Mouse (Mus musculus): ENCODE measurements around the gene Olfr979. TPM values are rescaled to one million over a fixed set of nuclear protein-coding genes. Genes with fewer than 3 reads are reported as not detected.

The Olfr979 gene
- polyA plus RNA-seq (2015; fragmentation: Illumina TruSeq; extraction: RNeasy Lipid Tissue Mini Kit (QIAGEN cat#74804); ENCODE audit: low read depth, low replicate concordance): not detected

GRCm38 (mm10) chr9:40003365-40003764 lies at the start of gene Olfr979:
Gene Olfr979 (minus strand): TSS chr9:40003465.

GRCm38 (mm10) chr9:40021164-40021563 lies 17.9 kb upstream of the Olfr979 start, which contains the start of gene Olfr981:
Gene Olfr981 (plus strand): TSS chr9:40021464.

DNA sequence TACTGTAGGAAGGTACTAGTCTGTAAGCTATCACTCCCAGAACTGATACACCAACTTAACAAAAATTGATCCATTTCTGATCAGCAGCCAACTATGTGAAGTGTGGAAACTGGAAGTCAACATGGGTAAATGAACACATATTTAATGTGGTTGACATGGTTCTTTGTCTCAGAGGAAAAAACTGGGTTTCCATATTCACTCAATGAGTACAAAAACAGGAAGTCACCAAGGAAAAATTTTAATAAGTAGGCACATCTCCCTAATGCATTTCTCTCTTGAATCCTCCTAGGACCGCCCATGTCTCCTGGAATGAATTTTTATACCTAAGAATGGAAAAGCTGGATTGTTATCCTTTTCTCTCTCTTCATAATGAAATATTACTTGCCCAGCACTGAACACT lies 6.2 kb upstream of the Olfr979 start, which contains the start of gene Olfr980:
Gene Olfr980 (minus strand): TSS at position 101 of the 400 bp plus-strand sequence.

DNA sequence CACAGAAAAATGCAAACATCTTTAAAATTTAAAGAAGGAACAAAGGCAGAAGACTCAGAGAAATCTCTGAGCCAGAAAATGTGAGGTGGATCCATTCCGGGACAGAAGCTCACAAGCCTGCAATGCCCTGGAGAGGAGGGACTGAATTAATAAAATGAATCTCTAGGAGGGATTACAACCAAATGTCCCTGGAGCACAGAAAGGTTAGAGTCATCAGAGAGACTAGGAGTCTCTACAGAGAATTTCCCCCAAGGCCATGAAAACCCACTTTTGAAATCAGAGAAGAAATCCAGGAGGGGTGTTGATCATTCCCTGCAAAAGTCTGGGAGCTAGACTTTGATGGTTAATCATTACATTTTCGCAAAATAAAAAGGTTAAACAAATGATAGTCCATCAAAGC lies 11.5 kb downstream of the Olfr979 start, which contains the start of gene Olfr978:
Gene Olfr978 (plus strand): TSS at position 301 of the 400 bp plus-strand sequence.

GRCm38 (mm10) chr9:39961033-39961432 lies 42.2 kb downstream of the Olfr979 start, which contains the start of gene Olfr976:
Gene Olfr976 (minus strand): TSS chr9:39961133.

DNA sequence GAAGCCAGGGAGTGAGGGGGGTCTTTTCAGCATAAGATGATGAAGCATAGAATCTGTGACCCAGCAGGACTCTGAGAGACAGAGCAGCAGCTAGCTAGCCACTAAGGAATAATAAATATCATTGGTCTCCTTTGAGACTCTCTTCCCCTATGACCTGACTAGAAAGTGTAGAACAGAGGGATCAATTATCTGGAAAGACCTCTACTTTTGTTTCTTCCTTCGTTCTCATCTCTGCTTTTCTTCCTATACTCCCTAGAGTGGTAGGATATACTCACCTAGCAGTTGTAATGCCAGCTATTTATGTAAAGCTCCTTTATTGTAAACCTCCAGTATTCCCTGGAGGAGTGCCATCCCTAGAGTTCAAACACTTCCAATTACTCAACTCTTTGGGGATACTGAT lies 51.3 kb downstream of the Olfr979 start, which contains the start of gene Olfr975:
Gene Olfr975 (minus strand): TSS at position 101 of the 400 bp plus-strand sequence.

Other genes with a start within 250 kb of the Olfr979 start
- gene Olfr968, start 220.2 kb downstream of the Olfr979 start, polyA plus RNA-seq (2015; fragmentation: Illumina TruSeq; extraction: RNeasy Lipid Tissue Mini Kit (QIAGEN cat#74804); ENCODE audit: low read depth, low replicate concordance): not detected
- gene Olfr969, start 212.5 kb downstream of the Olfr979 start, polyA plus RNA-seq (2015; fragmentation: Illumina TruSeq; extraction: RNeasy Lipid Tissue Mini Kit (QIAGEN cat#74804); ENCODE audit: low read depth, low replicate concordance): not detected
- not detected for gene Olfr970, start 194.6 kb downstream of the Olfr979 start, polyA plus RNA-seq (2015; fragmentation: Illumina TruSeq; extraction: RNeasy Lipid Tissue Mini Kit (QIAGEN cat#74804); ENCODE audit: low read depth, low replicate concordance)
- gene Olfr971, start 166.6 kb downstream of the Olfr979 start, polyA plus RNA-seq (2015; fragmentation: Illumina TruSeq; extraction: RNeasy Lipid Tissue Mini Kit (QIAGEN cat#74804); ENCODE audit: low read depth, low replicate concordance): not detected
- not detected for gene Olfr972, start 137.0 kb downstream of the Olfr979 start, polyA plus RNA-seq (2015; fragmentation: Illumina TruSeq; extraction: RNeasy Lipid Tissue Mini Kit (QIAGEN cat#74804); ENCODE audit: low read depth, low replicate concordance)
- gene Olfr229, start 96.1 kb downstream of the Olfr979 start, polyA plus RNA-seq (2015; fragmentation: Illumina TruSeq; extraction: RNeasy Lipid Tissue Mini Kit (QIAGEN cat#74804); ENCODE audit: low read depth, low replicate concordance): not detected
- gene Olfr974, start 66.0 kb downstream of the Olfr979 start, polyA plus RNA-seq (2015; fragmentation: Illumina TruSeq; extraction: RNeasy Lipid Tissue Mini Kit (QIAGEN cat#74804); ENCODE audit: low read depth, low replicate concordance): not detected
- not detected for gene Olfr975, start 51.4 kb downstream of the Olfr979 start, polyA plus RNA-seq (2015; fragmentation: Illumina TruSeq; extraction: RNeasy Lipid Tissue Mini Kit (QIAGEN cat#74804); ENCODE audit: low read depth, low replicate concordance)
- gene Olfr976, start 42.3 kb downstream of the Olfr979 start, polyA plus RNA-seq (2015; fragmentation: Illumina TruSeq; extraction: RNeasy Lipid Tissue Mini Kit (QIAGEN cat#74804); ENCODE audit: low read depth, low replicate concordance): not detected
- not detected for gene Olfr978, start 11.4 kb downstream of the Olfr979 start, polyA plus RNA-seq (2015; fragmentation: Illumina TruSeq; extraction: RNeasy Lipid Tissue Mini Kit (QIAGEN cat#74804); ENCODE audit: low read depth, low replicate concordance)
- gene Olfr980, start 6.1 kb upstream of the Olfr979 start, polyA plus RNA-seq (2015; fragmentation: Illumina TruSeq; extraction: RNeasy Lipid Tissue Mini Kit (QIAGEN cat#74804); ENCODE audit: low read depth, low replicate concordance): not detected
- gene Olfr981, start 18.0 kb upstream of the Olfr979 start, polyA plus RNA-seq (2015; fragmentation: Illumina TruSeq; extraction: RNeasy Lipid Tissue Mini Kit (QIAGEN cat#74804); ENCODE audit: low read depth, low replicate concordance): not detected
- gene Olfr982, start 70.4 kb upstream of the Olfr979 start, polyA plus RNA-seq (2015; fragmentation: Illumina TruSeq; extraction: RNeasy Lipid Tissue Mini Kit (QIAGEN cat#74804); ENCODE audit: low read depth, low replicate concordance): not detected
- gene Olfr983, start 90.1 kb upstream of the Olfr979 start, polyA plus RNA-seq (2015; fragmentation: Illumina TruSeq; extraction: RNeasy Lipid Tissue Mini Kit (QIAGEN cat#74804); ENCODE audit: low read depth, low replicate concordance): not detected
- gene Olfr984, start 110.7 kb upstream of the Olfr979 start, polyA plus RNA-seq (2015; fragmentation: Illumina TruSeq; extraction: RNeasy Lipid Tissue Mini Kit (QIAGEN cat#74804); ENCODE audit: low read depth, low replicate concordance): not detected
- not detected for gene Olfr985, start 126.7 kb upstream of the Olfr979 start, polyA plus RNA-seq (2015; fragmentation: Illumina TruSeq; extraction: RNeasy Lipid Tissue Mini Kit (QIAGEN cat#74804); ENCODE audit: low read depth, low replicate concordance)
- gene Tmem225, start 144.7 kb upstream of the Olfr979 start, polyA plus RNA-seq (2015; fragmentation: Illumina TruSeq; extraction: RNeasy Lipid Tissue Mini Kit (QIAGEN cat#74804); ENCODE audit: low read depth, low replicate concordance): not detected
- gene Olfr986, start 177.5 kb upstream of the Olfr979 start, polyA plus RNA-seq (2015; fragmentation: Illumina TruSeq; extraction: RNeasy Lipid Tissue Mini Kit (QIAGEN cat#74804); ENCODE audit: low read depth, low replicate concordance): not detected
- gene Zfp202, start 188.9 kb upstream of the Olfr979 start, polyA plus RNA-seq (2015; fragmentation: Illumina TruSeq; extraction: RNeasy Lipid Tissue Mini Kit (QIAGEN cat#74804); ENCODE audit: low read depth, low replicate concordance): 4.0 TPM